Mouse (Mus musculus) stomach, postnatal 0 days (tissue): ENCODE measurements at regions not wholly inside any gene's neighbourhood (a gene's known extent, or its start where the extent isn't known, plus 50 kb on each side); places are given as distances from the start of the nearest gene placed in this dataset.
A peak's percentile ranks its signal among the peaks of the same experiment; 100 is the strongest.

Experiments
- ATAC-seq: fragments of 200-750 bp; cut with Nextera tagmentation; 2 replicates; pipeline ENCODE4 v1.8.0; 2017; ENCODE audit not compliant: low FRiP score, low TSS enrichment
- DNase-seq: peaks from one replicate; pipeline ENCODE4 v3.0.0-alpha.2; 2016; ENCODE audit warnings: low spot score
- H3K27ac ChIP-seq: fragments of 300-500 bp; sonication (generic); replicated peaks from 2 replicates; pipeline ENCODE4 v1.5.1; 2014; ENCODE audit warnings: mild to moderate bottlenecking, control low read depth
- H3K27me3 ChIP-seq: fragments of 300-500 bp; sonication (generic); 2 replicates; pipeline ENCODE4 v1.6.1; 2014; ENCODE audit warnings: low read length; ENCODE audit not compliant: control insufficient read depth, insufficient read depth
- H3K36me3 ChIP-seq: fragments of 300-500 bp; sonication (generic); 2 replicates; pipeline ENCODE4 v1.6.1; 2014; ENCODE audit warnings: low read length, mixed read lengths; ENCODE audit not compliant: control insufficient read depth, insufficient read depth
- H3K4me1 ChIP-seq: fragments of 300-500 bp; sonication (generic); replicated peaks from 2 replicates; pipeline ENCODE4 v1.6.1; 2014; ENCODE audit warnings: antibody characterized with exemption; ENCODE audit not compliant: control insufficient read depth, insufficient read depth
- H3K4me2 ChIP-seq: fragments of 300-500 bp; sonication (generic); replicated peaks from 2 replicates; pipeline ENCODE4 v1.6.1; 2014; ENCODE audit warnings: low read depth, mild to moderate bottlenecking, control low read depth, moderate library complexity
- H3K4me3 ChIP-seq: fragments of 300-500 bp; sonication (generic); 2 replicates; pipeline ENCODE4 v1.5.1; 2014; ENCODE audit warnings: low read depth, low read length, control low read depth
- H3K9ac ChIP-seq: fragments of 300-500 bp; sonication (generic); 2 replicates; pipeline ENCODE4 v1.6.1; 2014; ENCODE audit warnings: mild to moderate bottlenecking, low read length, control low read depth, mixed read lengths
- H3K9me3 ChIP-seq: fragments of 300-500 bp; sonication (generic); 2 replicates; pipeline ENCODE4 v1.6.1; 2016; ENCODE audit warnings: low read length; ENCODE audit not compliant: control insufficient read depth
- CTCF ChIP-seq: IDR thresholded peaks from 2 replicates; pipeline ENCODE4 v1.5.1; 2016; ENCODE audit warnings: antibody characterized with exemption, low read depth, mild to moderate bottlenecking, moderate library complexity
- EP300 ChIP-seq: optimal IDR thresholded peaks from 2 replicates; pipeline ENCODE3; 2016; ENCODE audit warnings: antibody characterized with exemption
- WGBS: fragments of 180-500 bp; shearing (Covaris S2); extraction: QIAGEN DNeasy Blood & Tissue Kit; methylation state at CpG from one replicate; pipeline ENCODE4 v1.1.7; 2014; 5-methylcytosine and 5-hydroxymethylcytosine counted together

DNA sequence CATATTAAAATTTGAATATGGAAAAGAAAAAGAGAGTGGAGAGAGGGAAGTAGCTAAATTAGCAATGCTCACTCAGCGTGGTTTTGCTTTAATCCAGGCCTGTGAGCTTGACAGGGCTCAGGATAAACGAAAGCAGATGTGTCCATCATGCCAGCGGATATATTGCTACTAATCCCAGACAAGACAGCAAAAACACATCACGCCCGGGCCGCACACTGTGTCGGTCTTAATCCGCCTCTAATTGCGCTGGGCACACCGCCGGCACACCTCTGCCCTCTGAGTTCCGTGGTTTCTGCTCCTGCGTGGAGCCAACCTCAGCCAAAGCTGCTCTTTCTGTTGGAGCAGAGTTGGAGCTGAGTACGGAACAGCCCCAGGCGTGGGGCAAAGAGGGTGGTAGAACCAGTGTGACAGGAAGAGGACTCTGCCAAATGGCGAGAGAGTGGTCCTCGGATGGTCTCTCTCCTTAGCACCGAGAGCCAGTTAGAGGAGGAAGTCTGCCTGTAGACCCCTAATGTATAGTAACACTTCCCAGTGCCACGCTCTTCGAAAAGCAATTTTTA, 169.2 kb downstream of the Gm4791 start:
- Histone ChIP-seq H3K4me1 (no peaks in the 10 kb centered on the region), H3K9me3 (no peaks in the 10 kb centered on the region), H3K4me2 (peak overlapping the region; percentile 29), H3K27me3 (no peaks in the 10 kb centered on the region), H3K36me3 (no peaks in the 10 kb centered on the region), H3K9ac (no peak overlapping the region), H3K27ac (0 out of 2 replicates have a peak overlapping the region, but pooled peaks have one; percentile 13), H3K4me3 (no peak overlapping the region)
- DNase-seq (no peak), ATAC-seq (no peak)
- WGBS: 48% methylated on average over 20 of the region's 20 CpGs
- no peak for TF ChIP-seq CTCF
- TF ChIP-seq EP300: no peak

- no peak overlapping the region for H3K9ac ChIP-seq
- no peak overlapping the region for H3K4me3 ChIP-seq
- H3K4me2 ChIP-seq: no peak overlapping the region
- H3K4me1 ChIP-seq: no peaks in the 10 kb centered on the region
- no peak for DNase-seq
- 85% methylated on average over 4 of the region's 4 CpGs for WGBS
- TF ChIP-seq CTCF: no peak
- no peak for TF ChIP-seq EP300
- no peak overlapping the region for H3K27ac ChIP-seq
- no peak for ATAC-seq
- no peaks in the 10 kb centered on the region for H3K27me3 ChIP-seq
- no peaks in the 10 kb centered on the region for H3K9me3 ChIP-seq
- no peaks in the 10 kb centered on the region for H3K36me3 ChIP-seq
Observed at GRCm38 (mm10) chr9:47176044-47176443, 177.5 kb downstream of the Gm4791 start.

GRCm38 (mm10) chr9:47218101-47218500, 219.6 kb downstream of the Gm4791 start:
- H3K27me3 ChIP-seq: no peaks in the 10 kb centered on the region
- TF ChIP-seq EP300: no peak
- no peak for TF ChIP-seq CTCF
- ATAC-seq (no peak), DNase-seq (no peak)
- H3K27ac ChIP-seq: no peak overlapping the region
- H3K4me2 ChIP-seq: no peak overlapping the region
- no peak overlapping the region for H3K4me3 ChIP-seq
- no peaks in the 10 kb centered on the region for H3K4me1 ChIP-seq
- no peaks in the 10 kb centered on the region for H3K9me3 ChIP-seq
- no peak overlapping the region for H3K9ac ChIP-seq
- 51% methylated on average over 3 of the region's 3 CpGs for WGBS
- H3K36me3 ChIP-seq: no peaks in the 10 kb centered on the region

DNA sequence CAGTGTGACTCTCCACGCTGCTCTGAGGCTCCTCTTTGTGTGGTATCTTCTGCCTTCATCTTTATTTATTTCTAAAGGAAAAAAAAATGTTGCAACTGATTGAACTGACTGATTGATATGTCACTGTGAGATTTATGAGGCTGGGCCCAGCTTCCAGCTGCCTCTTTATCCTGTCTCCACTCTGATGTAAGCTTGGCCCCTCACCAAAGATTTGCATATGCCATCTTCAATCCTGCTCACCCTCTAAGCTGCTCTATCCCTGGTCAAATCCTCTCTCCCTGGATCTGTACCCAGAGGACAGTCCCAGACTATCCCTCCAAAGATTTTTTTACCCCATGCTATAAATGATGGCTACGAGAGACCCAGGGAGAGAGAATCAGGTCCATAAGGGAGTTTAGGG, 225.0 kb downstream of the Gm4791 start:
- WGBS: 72% methylated on average over 2 of the region's 2 CpGs
- no peak for TF ChIP-seq EP300
- TF ChIP-seq CTCF: no peak

GRCm38 (mm10) chr9:47224249-47224648, 225.7 kb downstream of the Gm4791 start:
- H3K4me2 ChIP-seq: no peak overlapping the region
- no peak for ATAC-seq
- WGBS: 97% methylated on average over 1 of the region's 1 CpGs
- no peaks in the 10 kb centered on the region for H3K9me3 ChIP-seq
- H3K4me1 ChIP-seq: no peaks in the 10 kb centered on the region
- H3K36me3 ChIP-seq: no peaks in the 10 kb centered on the region
- no peak overlapping the region for H3K27ac ChIP-seq
- DNase-seq: no peak
- no peak overlapping the region for H3K4me3 ChIP-seq
- TF ChIP-seq CTCF (no peak), EP300 (no peak)
- H3K9ac ChIP-seq: no peak overlapping the region
- no peaks in the 10 kb centered on the region for H3K27me3 ChIP-seq

More for the DNA sequence above, 225.0 kb downstream of the Gm4791 start:
- Histone ChIP-seq H3K4me3 (no peak overlapping the region), H3K9ac (no peak overlapping the region), H3K4me2 (no peak overlapping the region), H3K36me3 (no peaks in the 10 kb centered on the region), H3K27ac (no peak overlapping the region), H3K4me1 (no peaks in the 10 kb centered on the region), H3K27me3 (no peaks in the 10 kb centered on the region), H3K9me3 (no peaks in the 10 kb centered on the region)
- DNase-seq: no peak
- no peak for ATAC-seq

DNA sequence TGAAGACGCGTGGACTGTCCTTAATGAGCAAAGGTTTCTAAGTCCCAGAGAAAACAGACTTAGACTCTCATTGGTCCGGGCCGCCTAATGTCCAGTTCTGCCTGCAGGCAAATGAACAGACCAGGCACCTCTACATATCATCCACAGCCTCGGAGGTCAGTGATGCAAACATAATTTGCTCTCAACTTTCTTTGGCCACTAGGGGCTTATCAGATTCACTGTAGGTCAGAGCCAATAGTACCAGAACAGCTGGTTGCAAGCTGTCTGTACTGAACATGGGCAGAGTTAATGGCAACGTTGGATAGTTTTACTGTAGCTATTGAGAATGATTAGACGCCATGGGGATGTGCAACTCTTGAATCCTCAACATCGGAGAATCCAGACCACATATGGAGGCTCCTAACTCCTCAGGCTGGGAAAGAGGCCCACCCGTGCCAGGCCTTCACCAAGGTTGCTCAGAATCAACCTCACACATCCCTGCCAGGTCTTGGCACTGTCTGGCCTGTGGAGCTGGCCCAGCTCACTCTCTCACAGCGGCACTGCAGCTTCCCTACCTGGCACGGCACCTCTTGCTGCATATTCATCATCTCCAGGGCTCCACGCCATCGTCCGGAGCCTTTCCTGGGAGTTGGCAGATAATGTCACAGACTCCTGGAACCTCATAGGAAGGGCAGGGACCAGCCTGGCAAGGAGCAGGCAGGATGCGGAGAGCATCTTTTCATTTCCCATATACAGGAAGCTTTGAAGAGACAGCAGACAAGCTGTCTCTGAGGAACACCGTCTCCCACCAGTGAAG, 228.1 kb downstream of the Gm4791 start:
- Histone ChIP-seq H3K36me3 (no peaks in the 10 kb centered on the region), H3K4me1 (no peaks in the 10 kb centered on the region), H3K27me3 (no peaks in the 10 kb centered on the region), H3K9me3 (no peaks in the 10 kb centered on the region), H3K4me2 (no peak overlapping the region), H3K27ac (no peak overlapping the region), H3K4me3 (no peak overlapping the region), H3K9ac (no peak overlapping the region)
- DNase-seq (no peak), ATAC-seq (no peak)
- 80% methylated on average over 16 of the region's 16 CpGs for WGBS
- TF ChIP-seq CTCF (peak; percentile 33), EP300 (no peak)
